Mouse (Mus musculus) C2C12 (cell line): ENCODE measurements at regions not wholly inside any gene's neighbourhood (a gene's known extent, or its start where the extent isn't known, plus 50 kb on each side); places are given as distances from the start of the nearest gene placed in this dataset.

Experiments used
- CEBPB ChIP-seq: IDR thresholded peaks from one replicate; pipeline ENCODE4 v1.6.1; 2011; ENCODE audit warnings: low read depth, mild to moderate bottlenecking, control low read depth, moderate library complexity
- CTCF ChIP-seq: IDR thresholded peaks from one replicate; pipeline ENCODE4 v1.5.1; 2011; ENCODE audit not compliant: control insufficient read depth, insufficient read depth, insufficient read length
- MAX ChIP-seq: IDR thresholded peaks from one replicate; pipeline ENCODE4 v1.6.1; 2011; ENCODE audit warnings: mild to moderate bottlenecking, control low read depth
- MYOD1 ChIP-seq: IDR thresholded peaks from one replicate; pipeline ENCODE4 v1.6.1; 2011; ENCODE audit warnings: low read depth; ENCODE audit not compliant: control insufficient read depth, insufficient read length
- USF1 ChIP-seq: IDR thresholded peaks from one replicate; pipeline ENCODE4 v1.6.1; 2011; ENCODE audit warnings: low read depth, mild to moderate bottlenecking, control low read depth, moderate library complexity

- TF ChIP-seq CTCF (no peak), MYOD1 (peak; percentile 63), MAX (peak; percentile 96), CEBPB (peak; percentile 74), USF1 (no peak)
Measured at GRCm38 (mm10) chr15:64613503-64613902, 204.0 kb upstream of the Gm21798 start.
